Mouse (Mus musculus): ENCODE measurements around the gene Trpm3. TPM values are rescaled to one million over a fixed set of nuclear protein-coding genes. Genes with fewer than 3 reads are reported as not detected.

The Trpm3 gene
- polyA plus RNA-seq, 1 experiment from 2014 or later, result 1.9 TPM

DNA sequence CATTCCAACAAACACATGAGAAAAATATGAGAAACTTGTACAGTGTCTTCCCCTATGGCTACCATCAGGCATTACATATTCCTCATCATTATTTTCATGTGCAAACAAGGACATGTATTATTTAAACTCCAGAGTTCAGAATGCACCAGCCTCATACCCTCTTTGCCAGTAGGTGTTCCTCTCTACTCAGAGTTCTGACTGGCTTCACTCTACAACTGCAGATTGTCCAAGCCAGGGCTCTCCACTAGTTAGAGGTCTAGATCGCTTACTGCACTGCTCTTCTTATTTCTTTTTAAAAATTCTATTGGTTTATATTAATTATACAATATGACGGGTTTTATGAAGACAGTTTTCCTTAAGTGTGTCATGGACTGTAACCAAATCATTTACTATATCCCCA is 498.9 kb downstream of the Trpm3 start:
- H3K4me3 ChIP-seq (ENCODE audit: low read depth, low read length), result no peak overlapping the region
- WGBS, result 84% methylated on average over 2 of the region's 2 CpGs
- H3K27ac ChIP-seq (ENCODE audit: low read depth), result no peak overlapping the region
- H3K36me3 ChIP-seq (ENCODE audit: insufficient read depth), result no peaks in the 10 kb centered on the region
- no peaks in the 10 kb centered on the region for H3K27me3 ChIP-seq (ENCODE audit: insufficient read depth, low read length)
- H3K9me3 ChIP-seq (ENCODE audit: low read depth, low read length), result no peaks in the 10 kb centered on the region
- ATAC-seq (ENCODE audit: insufficient read depth) (no peak), DNase-seq (no peak)
- H3K4me2 ChIP-seq, result no peak overlapping the region
- no peak overlapping the region for H3K9ac ChIP-seq
- no peaks in the 10 kb centered on the region for H3K4me1 ChIP-seq (ENCODE audit: insufficient read depth)
- TF ChIP-seq CTCF (IDR thresholded peaks at IDR 0.05; ENCODE audit: low read depth), result no peak

DNA sequence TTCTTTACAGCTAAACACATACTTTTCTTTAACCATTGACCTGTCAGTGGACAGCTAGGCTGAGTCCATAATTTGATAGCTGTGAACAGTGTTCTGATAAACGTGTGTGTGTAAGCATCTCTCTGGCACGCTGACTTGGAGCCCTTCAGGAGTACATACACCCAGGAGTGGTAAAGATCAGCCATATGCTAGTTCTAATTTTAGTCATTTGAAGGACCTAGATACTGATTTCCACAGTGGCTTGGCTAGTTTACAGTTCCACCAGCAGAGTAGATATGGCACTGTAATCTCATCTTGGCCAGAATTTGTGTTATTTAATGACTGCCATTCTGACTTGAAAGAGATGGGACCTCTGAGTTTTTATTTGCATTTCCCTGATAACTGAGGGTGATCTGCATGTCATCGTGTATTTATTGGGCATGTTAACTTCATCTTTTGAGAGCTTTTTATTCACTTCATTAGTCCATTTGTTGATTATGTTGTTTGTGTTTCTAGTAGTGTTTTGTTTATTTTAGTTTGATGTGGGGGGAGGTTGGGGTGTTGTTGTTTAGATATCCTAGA is 499.6 kb downstream of the Trpm3 start:
- H3K4me1 ChIP-seq (ENCODE audit: insufficient read depth), result no peaks in the 10 kb centered on the region
- DNase-seq (peak; percentile 61), ATAC-seq (ENCODE audit: insufficient read depth) (peak; percentile 58)
- no peaks in the 10 kb centered on the region for H3K27me3 ChIP-seq (ENCODE audit: insufficient read depth, low read length)
- no peak overlapping the region for H3K4me3 ChIP-seq (ENCODE audit: low read depth, low read length)
- WGBS, result 42% methylated on average over 3 of the region's 3 CpGs
- TF ChIP-seq CTCF (IDR thresholded peaks at IDR 0.05; ENCODE audit: low read depth), result no peak
- H3K27ac ChIP-seq (ENCODE audit: low read depth), result no peak overlapping the region
- no peaks in the 10 kb centered on the region for H3K9me3 ChIP-seq (ENCODE audit: low read depth, low read length)
- H3K9ac ChIP-seq, result no peak overlapping the region
- no peak overlapping the region for H3K4me2 ChIP-seq
- no peaks in the 10 kb centered on the region for H3K36me3 ChIP-seq (ENCODE audit: insufficient read depth)

GRCm38 (mm10) chr19:22642124-22642523 is 503.3 kb downstream of the Trpm3 start:
- Histone ChIP-seq H3K4me2 (no peak overlapping the region), H3K4me1 (ENCODE audit: insufficient read depth) (no peaks in the 10 kb centered on the region), H3K27me3 (ENCODE audit: insufficient read depth, low read length) (no peaks in the 10 kb centered on the region), H3K9me3 (ENCODE audit: low read depth, low read length) (no peaks in the 10 kb centered on the region), H3K36me3 (ENCODE audit: insufficient read depth) (no peaks in the 10 kb centered on the region), H3K27ac (ENCODE audit: low read depth) (no peak overlapping the region), H3K9ac (no peak overlapping the region), H3K4me3 (ENCODE audit: low read depth, low read length) (no peak overlapping the region)
- no peak for TF ChIP-seq CTCF (IDR thresholded peaks at IDR 0.05; ENCODE audit: low read depth)
- 76% methylated on average over 2 of the region's 2 CpGs for WGBS
- ATAC-seq (ENCODE audit: insufficient read depth) (no peak), DNase-seq (no peak)

GRCm38 (mm10) chr19:22656466-22657215 is 517.8 kb downstream of the Trpm3 start:
- H3K4me1 ChIP-seq (ENCODE audit: insufficient read depth), result 0 out of 2 replicates have a peak, but pooled peaks cover 5% of the 10 kb centered on the region
- no peak for TF ChIP-seq CTCF (IDR thresholded peaks at IDR 0.05; ENCODE audit: low read depth)
- ATAC-seq (ENCODE audit: insufficient read depth), result no peak
- no peaks in the 10 kb centered on the region for H3K27me3 ChIP-seq (ENCODE audit: insufficient read depth, low read length)
- H3K4me3 ChIP-seq (ENCODE audit: low read depth, low read length), result no peak overlapping the region
- no peaks in the 10 kb centered on the region for H3K36me3 ChIP-seq (ENCODE audit: insufficient read depth)
- H3K9ac ChIP-seq, result no peak overlapping the region
- no peak overlapping the region for H3K4me2 ChIP-seq
- peak; percentile 19 for DNase-seq
- no peaks in the 10 kb centered on the region for H3K9me3 ChIP-seq (ENCODE audit: low read depth, low read length)
- peak overlapping the region; percentile 30; the same call in 1 of the 2 replicates for H3K27ac ChIP-seq (ENCODE audit: low read depth)
- WGBS, result 62% methylated on average over 14 of the region's 14 CpGs

GRCm38 (mm10) chr19:22657251-22657650 is 518.4 kb downstream of the Trpm3 start:
- H3K27me3 ChIP-seq (ENCODE audit: insufficient read depth, low read length), result no peaks in the 10 kb centered on the region
- WGBS, result 34% methylated on average over 4 of the region's 4 CpGs
- H3K36me3 ChIP-seq (ENCODE audit: insufficient read depth), result no peaks in the 10 kb centered on the region
- ATAC-seq (ENCODE audit: insufficient read depth) (no peak), DNase-seq (no peak)
- H3K4me1 ChIP-seq (ENCODE audit: insufficient read depth), result 0 out of 2 replicates have a peak, but pooled peaks cover 5% of the 10 kb centered on the region
- TF ChIP-seq CTCF (IDR thresholded peaks at IDR 0.05; ENCODE audit: low read depth), result no peak
- no peaks in the 10 kb centered on the region for H3K9me3 ChIP-seq (ENCODE audit: low read depth, low read length)
- no peak overlapping the region for H3K4me2 ChIP-seq
- no peak overlapping the region for H3K27ac ChIP-seq (ENCODE audit: low read depth)
- H3K9ac ChIP-seq, result no peak overlapping the region
- H3K4me3 ChIP-seq (ENCODE audit: low read depth, low read length), result no peak overlapping the region

GRCm38 (mm10) chr19:22665401-22665800 is 526.6 kb downstream of the Trpm3 start:
- Histone ChIP-seq H3K9ac (no peak overlapping the region), H3K4me3 (ENCODE audit: low read depth, low read length) (no peak overlapping the region), H3K9me3 (ENCODE audit: low read depth, low read length) (no peaks in the 10 kb centered on the region), H3K4me2 (no peak overlapping the region), H3K27ac (ENCODE audit: low read depth) (no peak overlapping the region), H3K27me3 (ENCODE audit: insufficient read depth, low read length) (no peaks in the 10 kb centered on the region), H3K4me1 (ENCODE audit: insufficient read depth) (no peaks in the 10 kb centered on the region), H3K36me3 (ENCODE audit: insufficient read depth) (no peaks in the 10 kb centered on the region)
- ATAC-seq (ENCODE audit: insufficient read depth) (no peak), DNase-seq (no peak)
- TF ChIP-seq CTCF (IDR thresholded peaks at IDR 0.05; ENCODE audit: low read depth), result no peak
- 82% methylated on average over 4 of the region's 4 CpGs for WGBS

GRCm38 (mm10) chr19:22670222-22670621 is 531.4 kb downstream of the Trpm3 start:
- Histone ChIP-seq H3K4me3 (ENCODE audit: low read depth, low read length) (no peak overlapping the region), H3K27ac (ENCODE audit: low read depth) (no peak overlapping the region), H3K9ac (no peak overlapping the region), H3K36me3 (ENCODE audit: insufficient read depth) (no peaks in the 10 kb centered on the region), H3K27me3 (ENCODE audit: insufficient read depth, low read length) (no peaks in the 10 kb centered on the region), H3K4me2 (no peak overlapping the region), H3K4me1 (ENCODE audit: insufficient read depth) (no peaks in the 10 kb centered on the region), H3K9me3 (ENCODE audit: low read depth, low read length) (no peaks in the 10 kb centered on the region)
- TF ChIP-seq CTCF (IDR thresholded peaks at IDR 0.05; ENCODE audit: low read depth), result no peak
- DNase-seq (peak; percentile 81), ATAC-seq (ENCODE audit: insufficient read depth) (peak; percentile 47; the same call in 1 of the 2 replicates)
- 50% methylated on average over 8 of the region's 8 CpGs for WGBS

All from lung, embryonic 14.5 days (tissue).